Mouse (Mus musculus) hindbrain, embryonic 14.5 days (tissue): ENCODE data around the gene Map2k3. TPM values are rescaled to one million over a fixed set of nuclear protein-coding genes. Genes with fewer than 3 reads are reported as not detected.

Source experiments
- ATAC-seq: fragments of 200-750 bp; cut with Nextera tagmentation; 2 replicates; pipeline ENCODE4 v1.8.0; 2017; ENCODE audit warnings: moderate number of reproducible peaks, mild to moderate bottlenecking, moderate TSS enrichment, moderate library complexity; ENCODE audit not compliant: low FRiP score
- DNase-seq: peaks from one replicate; pipeline ENCODE4 v3.0.0-alpha.2; 2015; ENCODE audit warnings: low spot score
- H3K27ac ChIP-seq: fragments of 300-500 bp; sonication (generic); 2 replicates; pipeline ENCODE4 v1.5.1; 2014; ENCODE audit warnings: mild to moderate bottlenecking, moderate library complexity
- H3K27me3 ChIP-seq: fragments of 300-500 bp; sonication (generic); 2 replicates; pipeline ENCODE4 v1.6.1; 2014; ENCODE audit warnings: mild to moderate bottlenecking, low read length, mixed read lengths; ENCODE audit not compliant: control insufficient read depth, insufficient read depth
- H3K36me3 ChIP-seq: fragments of 300-500 bp; sonication (generic); replicated peaks from 2 replicates; pipeline ENCODE4 v1.6.1; 2014; ENCODE audit not compliant: control insufficient read depth, insufficient read depth
- H3K4me1 ChIP-seq: fragments of 300-500 bp; sonication (generic); replicated peaks from 2 replicates; pipeline ENCODE4 v1.6.1; 2014; ENCODE audit warnings: antibody characterized with exemption, low read length, mixed read lengths; ENCODE audit not compliant: control insufficient read depth, insufficient read depth
- H3K4me2 ChIP-seq: fragments of 300-500 bp; sonication (generic); replicated peaks from 2 replicates; pipeline ENCODE4 v1.6.1; 2014; ENCODE audit warnings: mild to moderate bottlenecking, moderate library complexity
- H3K4me3 ChIP-seq: fragments of 300-500 bp; sonication (generic); replicated peaks from 2 replicates; pipeline ENCODE4 v1.5.1; 2014; ENCODE audit warnings: mild to moderate bottlenecking, low read length
- H3K9ac ChIP-seq: fragments of 300-500 bp; sonication (generic); 2 replicates; pipeline ENCODE4 v1.6.1; 2014
- H3K9me3 ChIP-seq: fragments of 300-500 bp; sonication (generic); 2 replicates; pipeline ENCODE4 v1.6.1; 2016; ENCODE audit warnings: low read length; ENCODE audit not compliant: control insufficient read depth
- WGBS: fragments of 180-500 bp; shearing (Covaris S2); extraction: QIAGEN DNeasy Blood & Tissue Kit; methylation state at CpG from one replicate; pipeline ENCODE4 v1.1.7; 2014; 5-methylcytosine and 5-hydroxymethylcytosine counted together
- polyA plus RNA-seq: library from polyadenylated mRNA; unstranded; fragments of >200 nt; fragmentation: Nextera tagmentation; extraction: Ambion mirVana; gene quantifications from 2 replicates; pipeline ENCODE4 v1.2.1, GENCODE M21; 2014

Map2k3 gene
- polyA plus RNA-seq, 1 experiment from 2014 or later: 23.5 TPM

- Histone ChIP-seq H3K36me3 (no peaks in the 10 kb centered on the region; the same call in 1 of the 2 replicates), H3K4me1 (no peaks in the 10 kb centered on the region), H3K9me3 (no peaks in the 10 kb centered on the region), H3K4me2 (no peak overlapping the region), H3K27ac (no peak overlapping the region), H3K27me3 (no peaks in the 10 kb centered on the region), H3K4me3 (no peak overlapping the region), H3K9ac (no peak overlapping the region)
- ATAC-seq (no peak), DNase-seq (no peak)
- 85% methylated on average over 1 of the region's 1 CpGs for WGBS
Measured at GRCm38 (mm10) chr11:60922195-60922594, 9.6 kb upstream of the Map2k3 start.

DNA sequence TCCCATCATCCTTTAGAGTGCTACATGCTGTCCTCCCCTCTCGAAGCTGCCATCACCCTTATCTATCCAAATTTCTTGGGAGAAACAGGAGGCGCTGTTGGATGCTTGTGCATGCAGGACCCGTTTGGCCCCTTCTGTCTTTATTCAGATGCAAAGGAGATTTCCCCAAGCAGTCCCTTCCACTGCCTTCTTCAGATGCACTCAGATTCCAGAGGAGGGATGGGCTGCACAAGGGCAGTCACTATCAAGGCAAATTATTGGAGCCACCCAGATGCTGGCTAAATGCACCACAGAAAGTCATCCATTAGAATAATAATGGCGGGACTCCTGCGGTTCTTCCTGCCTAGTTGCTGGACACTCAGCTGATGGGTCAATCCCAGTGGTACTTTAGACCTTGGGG, 8.9 kb upstream of the Map2k3 start:
- H3K27ac ChIP-seq: no peak overlapping the region
- H3K36me3 ChIP-seq: no peaks in the 10 kb centered on the region; the same call in 1 of the 2 replicates
- DNase-seq: no peak
- WGBS: 60% methylated on average over 5 of the region's 5 CpGs
- H3K4me2 ChIP-seq: no peak overlapping the region
- ATAC-seq: no peak
- H3K4me3 ChIP-seq: no peak overlapping the region
- H3K4me1 ChIP-seq: peaks cover 4% of the 10 kb centered on the region; the same call in 1 of the 2 replicates
- no peaks in the 10 kb centered on the region for H3K9me3 ChIP-seq
- H3K27me3 ChIP-seq: no peaks in the 10 kb centered on the region
- H3K9ac ChIP-seq: no peak overlapping the region

DNA sequence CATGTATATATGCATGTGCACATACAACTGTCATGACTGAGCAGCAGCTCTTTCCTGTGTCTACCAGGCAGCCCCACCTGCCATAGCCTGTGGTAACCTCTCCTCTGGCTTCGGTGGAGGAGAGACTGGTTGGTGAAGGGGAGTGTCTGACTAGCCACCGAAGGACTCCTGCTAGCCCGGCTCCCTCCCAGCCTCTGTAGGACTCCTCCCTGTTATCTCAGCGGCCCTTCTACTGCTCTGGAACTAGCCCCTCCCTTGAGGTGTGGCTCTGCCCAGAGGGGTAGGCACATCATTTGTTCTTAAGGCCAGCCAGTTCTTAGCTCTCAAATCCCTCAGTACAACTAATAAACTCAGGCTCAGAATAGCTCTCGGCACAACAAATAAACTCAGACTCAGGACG, 7.3 kb upstream of the Map2k3 start:
- no peaks in the 10 kb centered on the region; the same call in 1 of the 2 replicates for H3K36me3 ChIP-seq
- H3K4me1 ChIP-seq: peaks cover 4% of the 10 kb centered on the region; the same call in 1 of the 2 replicates
- ATAC-seq (no peak), DNase-seq (no peak)
- no peaks in the 10 kb centered on the region for H3K27me3 ChIP-seq
- WGBS: 47% methylated on average over 6 of the region's 6 CpGs
- H3K9me3 ChIP-seq: no peaks in the 10 kb centered on the region
- H3K4me2 ChIP-seq: no peak overlapping the region
- no peak overlapping the region for H3K4me3 ChIP-seq
- H3K27ac ChIP-seq: no peak overlapping the region
- H3K9ac ChIP-seq: no peak overlapping the region

DNA sequence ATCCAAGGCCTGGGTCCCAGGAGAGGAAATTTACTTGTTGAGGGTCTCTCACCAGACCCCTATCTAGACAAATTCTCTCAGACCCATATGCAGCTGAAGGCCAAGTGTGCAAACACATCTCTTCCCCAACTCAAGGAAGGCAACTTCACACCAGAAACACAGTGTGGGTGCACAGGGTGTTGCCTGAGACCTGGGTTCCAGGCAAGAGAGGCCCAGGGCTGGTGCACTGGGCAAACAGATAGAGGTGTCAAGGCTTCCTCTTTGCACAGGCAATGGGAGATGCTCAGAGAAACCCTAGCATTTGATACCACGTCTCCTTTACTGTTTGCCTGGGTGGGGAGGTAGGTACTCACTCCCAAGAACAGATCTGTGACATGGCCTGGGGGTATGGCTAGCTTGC, 6.9 kb upstream of the Map2k3 start:
- H3K4me1 ChIP-seq: peaks cover 4% of the 10 kb centered on the region; the same call in 1 of the 2 replicates
- no peak overlapping the region for H3K27ac ChIP-seq
- H3K4me2 ChIP-seq: no peak overlapping the region
- WGBS: 84% methylated on average over 1 of the region's 1 CpGs
- H3K4me3 ChIP-seq: no peak overlapping the region
- ATAC-seq (no peak), DNase-seq (no peak)
- H3K9me3 ChIP-seq: no peaks in the 10 kb centered on the region
- no peak overlapping the region for H3K9ac ChIP-seq
- no peaks in the 10 kb centered on the region; the same call in 1 of the 2 replicates for H3K36me3 ChIP-seq
- H3K27me3 ChIP-seq: no peaks in the 10 kb centered on the region

DNA sequence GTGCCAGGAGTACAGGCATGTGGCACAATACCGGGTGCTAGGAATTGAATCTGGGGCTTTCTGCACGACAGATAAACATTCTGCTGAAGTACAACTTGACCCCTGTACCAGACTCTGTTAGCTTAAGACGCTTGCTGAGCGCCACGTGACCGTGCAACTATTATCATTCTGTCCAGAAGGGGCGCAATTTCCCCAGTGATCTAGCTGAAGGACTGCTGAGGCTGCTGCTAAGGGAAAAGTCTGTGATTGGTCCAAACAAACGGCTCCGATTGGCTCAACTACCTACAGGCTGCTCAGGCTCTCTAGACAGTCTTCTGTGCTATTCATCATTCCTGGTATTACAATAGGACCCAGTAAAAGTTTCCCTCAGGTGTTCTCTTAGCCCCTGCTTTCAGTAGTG, 4.6 kb upstream of the Map2k3 start:
- DNase-seq (peak; percentile 95), ATAC-seq (peak; percentile 82)
- peaks cover 11% of the 10 kb centered on the region for H3K4me1 ChIP-seq
- peak overlapping the region; percentile 47 for H3K4me2 ChIP-seq
- 2% methylated on average over 9 of the region's 9 CpGs for whole genome bisulfite sequencing
- no peaks in the 10 kb centered on the region for H3K9me3 ChIP-seq
- no peaks in the 10 kb centered on the region for H3K27me3 ChIP-seq
- no peaks in the 10 kb centered on the region for H3K36me3 ChIP-seq
- no peak overlapping the region for H3K27ac ChIP-seq
- 0 out of 2 replicates have a peak overlapping the region, but pooled peaks have one; percentile 14 for H3K4me3 ChIP-seq
- peak overlapping the region; percentile 26; the same call in 1 of the 2 replicates for H3K9ac ChIP-seq

DNA sequence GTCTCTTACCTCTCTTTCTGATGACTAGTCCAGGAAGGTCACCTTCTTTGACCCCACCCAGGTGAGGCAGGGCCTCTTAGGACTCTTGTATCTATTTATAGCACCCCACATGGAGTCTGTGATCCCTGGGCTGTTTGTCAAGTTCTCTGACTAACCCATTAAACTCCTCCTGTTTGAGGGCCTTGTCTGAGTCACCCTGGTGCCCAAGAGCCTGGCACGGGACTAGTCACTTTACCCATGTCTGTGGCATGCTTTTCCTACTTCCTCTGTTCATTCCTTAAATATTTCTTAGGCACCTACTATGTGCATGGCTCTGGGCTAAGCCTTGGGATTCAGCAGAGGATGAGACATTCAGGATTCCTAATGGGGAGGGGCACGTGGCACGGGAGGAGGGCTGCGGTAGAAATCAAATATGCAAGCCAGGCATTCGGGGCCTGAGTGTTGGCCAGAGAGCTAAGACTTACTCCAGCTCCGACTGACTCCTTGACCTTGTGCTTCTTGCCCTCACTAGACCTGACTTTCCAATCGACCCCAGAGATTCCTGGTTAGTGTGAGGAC, 1.0 kb upstream of the Map2k3 start:
- H3K9me3 ChIP-seq: no peaks in the 10 kb centered on the region
- WGBS: 23% methylated on average over 7 of the region's 7 CpGs
- peak overlapping the region; percentile 75 for H3K4me3 ChIP-seq
- H3K4me2 ChIP-seq: peak overlapping the region; percentile 64
- no peaks in the 10 kb centered on the region for H3K27me3 ChIP-seq
- peaks cover 26% of the 10 kb centered on the region for H3K4me1 ChIP-seq
- H3K27ac ChIP-seq: no peak overlapping the region
- H3K9ac ChIP-seq: peak overlapping the region; percentile 58
- ATAC-seq: no peak
- no peak for DNase-seq
- no peaks in the 10 kb centered on the region for H3K36me3 ChIP-seq

- no peaks in the 10 kb centered on the region for H3K9me3 ChIP-seq
- peaks cover 26% of the 10 kb centered on the region for H3K4me1 ChIP-seq
- H3K36me3 ChIP-seq: no peaks in the 10 kb centered on the region
- peak overlapping the region; percentile 64 for H3K4me2 ChIP-seq
- DNase-seq (peak; percentile 28), ATAC-seq (no peak)
- peak overlapping the region; percentile 75 for H3K4me3 ChIP-seq
- H3K27me3 ChIP-seq: no peaks in the 10 kb centered on the region
- WGBS: 3% methylated on average over 30 of the region's 30 CpGs
- H3K27ac ChIP-seq: no peak overlapping the region
- peak overlapping the region; percentile 58 for H3K9ac ChIP-seq
Measured at GRCm38 (mm10) chr11:60931282-60931868, 458 bp upstream of the Map2k3 start.

DNA sequence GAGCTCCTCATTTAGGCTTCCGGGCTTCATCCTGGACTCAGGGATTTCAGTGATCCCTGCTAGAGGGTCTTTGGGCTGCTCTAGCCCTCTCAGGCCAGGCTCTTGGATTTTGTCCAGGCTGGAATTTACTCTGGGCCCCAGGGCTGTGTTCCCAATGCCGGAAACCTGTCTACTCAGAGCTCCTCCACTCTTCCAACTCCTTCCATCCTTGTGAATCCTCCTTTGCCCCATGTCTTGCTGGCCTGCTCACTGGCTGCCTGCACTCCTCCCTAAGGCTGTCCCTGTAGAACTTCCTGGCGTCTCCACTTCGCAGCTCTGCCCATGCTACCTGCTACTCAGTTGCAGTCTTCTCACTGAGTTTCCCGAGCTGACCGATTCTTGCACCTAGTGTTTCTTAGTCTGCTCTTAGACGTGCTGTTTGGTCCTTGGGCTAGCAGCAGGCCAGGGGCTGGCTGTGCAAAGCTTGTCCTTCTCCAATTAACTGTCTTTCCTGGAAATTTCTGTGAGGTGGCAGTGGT, 729 bp downstream of the Map2k3 start:
- peaks cover 26% of the 10 kb centered on the region for H3K4me1 ChIP-seq
- peak overlapping the region; percentile 75 for H3K4me3 ChIP-seq
- 10% methylated on average over 7 of the region's 7 CpGs for WGBS
- H3K36me3 ChIP-seq: no peaks in the 10 kb centered on the region
- H3K9me3 ChIP-seq: no peaks in the 10 kb centered on the region
- DNase-seq (no peak), ATAC-seq (no peak)
- H3K4me2 ChIP-seq: peak overlapping the region; percentile 64
- H3K27me3 ChIP-seq: no peaks in the 10 kb centered on the region
- H3K9ac ChIP-seq: peak overlapping the region; percentile 78
- H3K27ac ChIP-seq: peak overlapping the region; percentile 64; the same call in 1 of the 2 replicates

GRCm38 (mm10) chr11:60933178-60933930, 1.5 kb downstream of the Map2k3 start:
- Histone ChIP-seq H3K4me2 (peak overlapping the region; percentile 64), H3K9ac (peak overlapping the region; percentile 78; the same call in 1 of the 2 replicates), H3K4me3 (peak overlapping the region; percentile 75), H3K9me3 (no peaks in the 10 kb centered on the region), H3K27ac (no peak overlapping the region), H3K4me1 (peaks cover 22% of the 10 kb centered on the region), H3K36me3 (no peaks in the 10 kb centered on the region), H3K27me3 (no peaks in the 10 kb centered on the region)
- ATAC-seq (no peak), DNase-seq (no peak)
- WGBS: 91% methylated on average over 10 of the region's 10 CpGs
